Mouse (Mus musculus): ENCODE measurements around the gene Nme4.

GRCm38 (mm10) chr17:26137751-26138130 lies 42.3 kb upstream of the Nme4 start:
- TF ChIP-seq POLR2A (IDR thresholded peaks at IDR 0.05; ENCODE audit: insufficient read depth, low read depth, low read length) (no peak), CTCF (IDR thresholded peaks at IDR 0.05) (no peak)
